Mouse (Mus musculus) left cerebral cortex, adult 9 months (tissue): ENCODE measurements at regions not wholly inside any gene's neighbourhood (a gene's known extent, or its start where the extent isn't known, plus 50 kb on each side); places are given as distances from the start of the nearest gene placed in this dataset.

Source experiments
- DNase-seq, 2 experiments: peaks; one replicate each; pipeline ENCODE4 v3.0.0; 2022; ENCODE audit warnings: low spot score in 2 of 2

DNA sequence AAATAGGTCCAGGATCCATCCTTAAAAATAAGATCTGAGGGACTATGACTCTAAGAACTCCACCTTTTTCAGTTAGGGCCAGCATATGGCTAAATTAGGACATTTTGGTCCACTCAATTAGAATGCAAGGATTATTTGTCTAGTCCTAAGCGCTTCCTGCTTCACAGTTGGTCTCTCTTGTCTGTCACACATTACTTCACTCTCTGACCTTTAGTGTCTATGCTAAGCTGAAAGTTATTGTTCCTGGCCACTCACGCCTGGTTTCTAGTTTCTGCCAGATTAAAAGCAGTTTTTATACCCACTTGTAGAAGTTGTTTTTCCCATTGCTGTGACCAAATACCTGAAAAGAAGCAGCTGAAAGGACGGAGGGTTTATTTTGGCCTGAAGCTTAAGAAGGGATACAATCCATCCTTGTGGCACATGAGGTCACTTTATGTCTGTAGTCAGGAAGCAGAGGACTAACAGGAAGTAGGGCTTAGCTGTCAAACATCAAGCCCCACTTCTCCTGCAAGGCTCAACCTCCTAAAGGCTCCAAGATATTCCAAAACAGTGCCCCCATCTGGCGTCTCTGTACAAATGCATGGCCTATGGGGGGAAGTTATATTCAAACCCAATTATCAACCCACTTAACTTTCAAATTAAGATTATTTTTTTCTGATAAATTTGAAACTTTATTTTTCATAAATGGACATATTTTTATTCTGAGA, 195.3 kb upstream of the Gm5148 start:
- DNase-seq: no peak

- DNase-seq: no peak
These were observed 192.6 kb upstream of the Gm5148 start for GRCm38 (mm10) chr3:37916786-37917479.

- no peak for DNase-seq
These were observed 192.0 kb upstream of the Gm5148 start for GRCm38 (mm10) chr3:37916281-37916680.

DNA sequence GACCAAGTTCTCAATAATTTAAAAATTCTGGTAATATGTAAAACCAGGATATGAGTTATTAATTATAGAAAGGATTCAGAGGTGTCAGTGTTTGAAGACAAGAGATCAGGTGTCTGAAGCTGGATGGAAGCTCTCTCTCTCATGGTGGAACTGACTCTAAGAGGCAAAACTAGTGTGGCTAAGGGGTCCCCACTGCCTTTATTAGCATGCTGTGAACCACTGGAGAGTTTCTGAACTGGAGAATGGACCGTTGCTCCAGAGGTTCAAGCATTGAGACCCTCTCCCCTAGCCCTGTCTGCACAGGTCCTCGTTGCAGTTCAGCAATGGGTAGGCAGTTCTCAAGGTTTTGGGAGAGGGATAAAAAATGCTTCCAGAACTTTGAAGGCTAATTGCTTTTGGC, 191.4 kb upstream of the Gm5148 start:
- DNase-seq: no peak

DNA sequence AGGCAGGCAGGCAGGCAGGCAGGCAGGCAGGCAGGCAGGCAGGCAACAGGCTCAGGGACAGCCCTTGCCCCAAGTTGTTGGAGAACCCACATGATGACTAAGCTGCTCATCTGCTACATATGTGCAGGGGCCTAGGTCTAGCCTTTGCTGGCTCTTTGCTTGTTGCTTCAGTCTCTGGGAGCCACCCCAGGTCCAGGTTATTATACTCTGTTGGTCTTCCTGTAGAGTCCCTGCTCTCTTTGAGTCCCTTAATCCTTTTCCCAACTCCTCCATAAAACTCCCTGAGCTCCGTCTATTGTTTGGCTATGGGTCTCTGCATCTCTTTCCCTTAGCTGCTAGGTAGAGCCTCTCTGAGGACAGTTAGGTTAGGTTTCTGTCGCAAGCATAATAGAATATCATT, 189.8 kb upstream of the Gm5148 start:
- DNase-seq: no peak

DNA sequence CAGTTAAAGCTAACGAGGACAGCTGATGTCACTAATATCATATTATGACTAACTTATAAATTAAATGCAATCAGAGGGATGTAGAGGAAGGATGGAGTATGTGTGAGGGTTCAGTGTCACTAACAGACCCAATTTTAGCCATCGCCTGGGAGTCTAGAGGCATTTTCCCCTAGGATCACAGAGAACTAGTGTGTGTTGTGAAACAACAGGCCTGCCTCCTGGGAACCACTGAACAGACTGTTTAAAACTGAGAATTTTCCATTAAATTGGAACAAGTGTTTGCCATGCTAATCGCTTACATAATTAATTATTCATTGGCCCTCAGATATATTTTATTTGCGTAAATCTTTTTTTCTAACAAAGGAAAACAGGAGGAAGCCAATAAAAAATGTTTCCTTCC, 185.5 kb upstream of the Gm5148 start:
- no peak for DNase-seq

DNA sequence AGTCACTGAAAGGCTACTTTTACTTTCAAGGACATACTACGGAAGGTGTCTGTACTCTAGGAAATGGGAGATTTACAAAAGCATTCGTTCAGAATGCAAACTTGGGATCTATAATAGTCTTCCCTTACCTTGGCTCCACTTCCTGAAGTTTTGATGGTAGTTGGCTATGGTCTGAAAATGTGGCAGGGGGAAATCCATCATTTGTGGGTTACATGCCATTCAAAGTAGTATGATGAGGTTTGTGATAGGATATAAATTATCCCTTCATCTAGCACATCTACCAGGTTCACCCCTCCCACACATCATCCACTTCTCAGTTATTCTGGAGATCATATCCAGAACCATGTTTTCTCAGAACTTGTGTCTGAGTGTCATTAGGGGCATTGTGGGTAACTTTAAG, 184.7 kb upstream of the Gm5148 start:
- no peak for DNase-seq

GRCm38 (mm10) chr3:37908456-37908855, 184.2 kb upstream of the Gm5148 start:
- no peak for DNase-seq

GRCm38 (mm10) chr3:37907432-37908088, 183.3 kb upstream of the Gm5148 start:
- no peak for DNase-seq

GRCm38 (mm10) chr3:37906806-37907251, 182.5 kb upstream of the Gm5148 start:
- DNase-seq: no peak

- no peak for DNase-seq
These were observed 179.9 kb upstream of the Gm5148 start for GRCm38 (mm10) chr3:37904188-37904587.

DNA sequence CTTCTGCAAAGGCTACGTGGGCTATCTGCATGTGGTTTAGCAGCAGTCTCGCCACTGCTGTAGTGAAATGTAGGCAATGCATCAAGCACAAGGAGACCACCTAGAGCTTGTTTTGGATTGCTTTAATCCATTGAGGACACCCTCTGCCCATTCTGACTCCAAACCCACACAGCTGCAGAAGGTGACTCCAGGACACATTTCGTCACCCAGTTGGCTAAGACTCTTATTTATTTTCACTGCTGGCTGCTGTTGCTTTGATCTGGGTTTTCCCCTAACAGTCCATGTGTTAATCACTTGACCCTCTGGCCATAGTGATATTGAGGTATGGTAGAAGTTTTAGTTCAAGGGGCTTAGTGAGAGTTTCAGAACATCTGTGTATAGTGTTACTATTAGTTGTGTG, 179.2 kb upstream of the Gm5148 start:
- DNase-seq: no peak

DNA sequence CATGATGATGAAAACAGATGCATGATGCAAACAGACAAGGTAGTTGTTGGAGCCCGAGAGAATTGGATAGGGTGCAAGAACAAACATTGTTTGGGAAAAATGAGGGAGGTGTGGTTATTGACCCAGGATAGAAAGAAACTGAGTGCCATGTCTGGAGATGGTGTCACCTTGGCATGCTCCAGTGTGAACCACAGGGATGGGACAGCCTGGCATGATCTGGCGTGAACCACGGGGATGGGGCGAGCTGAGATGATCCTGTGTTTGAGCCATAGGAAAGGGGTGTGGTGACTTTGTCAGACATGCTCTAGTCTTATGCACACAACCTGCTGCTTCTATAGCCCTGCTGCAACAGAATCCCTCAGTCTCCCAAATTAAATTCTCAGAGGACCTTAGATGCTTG, 178.7 kb upstream of the Gm5148 start:
- DNase-seq: no peak

DNA sequence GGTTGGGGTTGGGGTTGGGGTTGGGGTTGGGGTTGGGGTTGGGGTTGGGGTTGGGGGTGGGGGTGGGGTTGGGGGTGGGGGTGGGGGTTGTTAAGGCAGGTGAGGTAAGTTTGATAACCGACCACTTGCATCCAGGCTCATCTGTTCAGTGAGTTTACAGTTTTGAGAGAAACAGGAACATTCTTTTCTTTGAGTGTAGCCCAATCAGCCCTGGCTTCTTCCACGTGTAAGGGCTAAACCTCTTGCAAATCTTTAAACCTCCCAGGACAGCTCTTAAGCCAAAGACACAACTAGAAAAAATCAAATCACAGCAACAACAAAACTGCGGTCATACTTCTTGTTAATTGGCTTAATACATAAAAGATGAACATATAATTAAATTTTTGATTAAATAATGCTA, 173.1 kb upstream of the Gm5148 start:
- DNase-seq: no peak

DNA sequence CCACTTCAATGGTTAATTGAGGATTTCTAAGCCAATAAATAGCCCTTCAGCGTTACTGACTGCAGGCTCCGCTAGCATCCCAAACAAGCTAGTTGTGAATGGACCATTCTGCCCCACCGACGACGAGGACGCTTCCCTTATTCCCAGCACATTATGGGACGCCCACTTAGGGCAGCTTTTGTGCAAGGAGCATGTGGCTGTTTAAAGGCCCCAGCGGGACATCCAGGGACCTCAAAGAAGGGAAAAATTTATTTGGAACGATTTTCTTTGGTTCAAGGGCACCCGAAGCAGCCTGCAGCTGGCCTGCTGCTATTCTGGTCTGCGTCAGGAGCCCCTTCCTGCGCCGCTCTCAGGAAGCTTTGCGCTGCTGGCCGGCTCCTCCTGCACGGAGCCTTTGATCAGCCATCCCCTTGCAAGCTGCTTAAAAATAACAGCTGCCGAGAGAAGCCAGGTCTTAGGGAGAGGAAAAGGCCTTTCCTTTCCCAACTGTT, 172.6 kb upstream of the Gm5148 start:
- DNase-seq: peak in 1 of 2 experiments; percentile 36

DNA sequence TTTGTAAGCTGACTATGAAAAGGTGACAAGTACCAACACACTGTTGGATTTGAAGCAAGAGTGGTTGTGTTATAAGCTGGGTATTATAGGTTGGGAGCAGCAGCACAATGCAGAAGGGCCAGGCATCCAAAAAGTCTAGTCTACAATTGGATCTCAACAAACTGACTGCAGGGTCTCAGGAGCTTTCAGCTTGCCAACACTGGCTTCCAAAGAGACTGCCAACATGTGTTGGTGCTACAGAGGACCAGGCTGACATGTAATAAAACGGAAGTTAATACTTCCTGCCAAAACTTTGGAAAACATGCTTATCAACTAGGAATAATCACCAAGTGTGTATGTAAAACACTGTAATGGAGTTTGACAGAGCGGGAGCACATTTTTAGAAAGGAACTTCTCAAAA, 170.3 kb upstream of the Gm5148 start:
- no peak for DNase-seq

GRCm38 (mm10) chr3:37890202-37890601, 165.9 kb upstream of the Gm5148 start:
- no peak for DNase-seq

GRCm38 (mm10) chr3:37888455-37888854, 164.2 kb upstream of the Gm5148 start:
- DNase-seq: no peak

DNA sequence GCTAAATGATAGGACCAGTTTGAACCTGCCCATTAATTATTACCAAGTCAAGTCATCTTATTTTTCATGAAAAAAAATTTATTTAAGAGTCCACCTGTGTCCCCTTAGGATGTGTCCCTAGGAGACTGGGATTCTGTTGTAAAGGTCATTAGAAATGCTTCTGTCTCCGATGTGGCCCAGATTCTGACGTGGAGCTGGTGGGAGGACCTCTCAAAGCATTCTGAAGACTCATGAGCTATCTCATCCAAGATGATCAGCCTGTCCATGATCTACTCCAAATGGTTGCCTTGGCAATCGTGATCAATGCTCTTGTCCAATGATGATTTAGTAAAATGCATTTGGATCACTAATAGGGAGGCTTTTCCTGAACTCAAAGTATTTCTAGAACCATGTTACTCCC, 163.4 kb upstream of the Gm5148 start:
- DNase-seq: no peak

DNA sequence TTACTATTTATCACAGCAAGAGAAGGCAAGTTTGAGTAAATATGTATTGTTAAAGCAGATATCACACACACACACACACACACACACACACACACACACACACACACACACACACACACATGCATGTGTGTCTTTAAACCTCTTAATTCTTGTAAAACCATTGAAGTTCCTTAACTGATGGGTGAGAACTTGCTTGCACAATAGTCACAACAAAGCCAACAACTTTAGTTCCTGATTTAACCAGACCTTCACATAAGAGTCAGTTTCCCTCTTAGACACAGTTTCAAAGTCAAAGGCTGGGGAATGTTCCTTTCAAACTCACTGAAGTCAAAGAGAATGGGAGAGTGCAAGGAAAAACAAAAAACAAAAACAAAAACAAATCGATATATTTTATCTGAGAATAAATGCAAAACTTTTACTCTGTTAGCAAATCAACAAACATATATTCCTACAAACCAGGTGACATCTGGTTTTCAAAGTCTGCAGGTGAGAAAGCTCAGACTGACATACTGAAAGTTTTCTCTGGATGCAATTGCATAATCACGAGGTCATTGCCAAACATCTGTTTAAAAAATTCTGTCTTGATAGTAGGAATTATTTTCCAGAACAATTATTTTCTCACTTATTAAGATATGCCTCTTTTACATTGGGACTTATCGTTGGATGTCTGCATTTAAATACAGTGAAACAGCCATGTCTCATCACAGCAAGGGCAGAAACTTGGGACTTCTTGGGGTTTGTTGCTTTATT, 162.6 kb upstream of the Gm5148 start:
- no peak for DNase-seq

DNA sequence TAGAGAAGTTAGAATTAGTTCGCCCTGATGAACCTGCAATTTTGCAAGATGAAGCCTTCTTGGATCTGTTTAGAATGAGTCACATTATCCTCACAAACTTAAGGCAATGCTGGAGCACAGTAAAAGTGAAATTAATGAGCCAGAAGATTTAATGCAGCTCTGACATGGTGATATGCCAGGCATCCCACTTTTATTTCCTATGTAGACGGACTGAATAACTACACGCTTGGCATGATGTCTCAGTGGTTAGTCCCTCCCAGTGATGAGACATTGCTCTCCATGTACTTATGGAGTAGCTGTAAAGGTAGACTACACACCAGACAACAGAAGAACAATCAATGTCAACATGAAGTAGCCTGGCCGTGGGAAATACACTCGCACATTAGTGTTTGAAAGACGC, 161.5 kb upstream of the Gm5148 start:
- DNase-seq: no peak

- DNase-seq: peak in 1 of 2 experiments; percentile 7
These were observed 158.1 kb upstream of the Gm5148 start for GRCm38 (mm10) chr3:37882417-37882816.
